Mouse (Mus musculus) E14TG2a.4 (cell line): ENCODE measurements around the gene Fus.

Experiments used
- H3K27me3 ChIP-seq: 2 replicates; pipeline ENCODE4 v1.6.1; 2014; ENCODE audit warnings: low read length, control low read depth; ENCODE audit not compliant: insufficient read depth
- H3K36me3 ChIP-seq: 2 replicates; pipeline ENCODE4 v1.6.1; 2014; ENCODE audit warnings: low read length, control low read depth; ENCODE audit not compliant: insufficient read depth
- H3K4me1 ChIP-seq: replicated peaks from 2 replicates; pipeline ENCODE4 v1.6.1; 2014; ENCODE audit warnings: low read depth, low read length, control low read depth
- H3K4me3 ChIP-seq: replicated peaks from 2 replicates; pipeline ENCODE4 v1.5.1; 2014; ENCODE audit warnings: mild to moderate bottlenecking, low read length
- H3K9me3 ChIP-seq: 2 replicates; pipeline ENCODE4 v1.6.1; 2014; ENCODE audit warnings: low read length, control low read depth
- CTCF ChIP-seq: conservative IDR thresholded peaks from 2 replicates; pipeline ENCODE4 v1.5.1; 2014; ENCODE audit warnings: low read length
- NANOG ChIP-seq: IDR thresholded peaks from 2 replicates; pipeline ENCODE4 v1.6.1; 2014; ENCODE audit warnings: borderline replicate concordance, low read length, mixed read lengths
- POU5F1 ChIP-seq: IDR thresholded peaks from 2 replicates; pipeline ENCODE4 v1.6.1; 2014; ENCODE audit warnings: low read length, borderline replicate concordance

Gene Fus

GRCm38 (mm10) chr7:127967004-127967921 lies at the start of gene Fus:
Gene Fus, plus strand, starts transcription at chr7:127967457.
- no peaks in the 10 kb centered on the region for H3K27me3 ChIP-seq
- H3K4me1 ChIP-seq, result peaks cover 45% of the 10 kb centered on the region
- no peaks in the 10 kb centered on the region for H3K9me3 ChIP-seq
- TF ChIP-seq CTCF (no peak), NANOG (no peak), POU5F1 (no peak)
- peak within 1 kb of the TSS; percentile 99 for H3K4me3 ChIP-seq
- H3K36me3 ChIP-seq, result peaks cover 40% of the 10 kb centered on the region

GRCm38 (mm10) chr7:127918203-127918602 lies 49.1 kb upstream of the Fus start:
- Histone ChIP-seq H3K4me1 (peaks cover 43% of the 10 kb centered on the region), H3K36me3 (peaks cover 81% of the 10 kb centered on the region), H3K27me3 (no peaks in the 10 kb centered on the region), H3K4me3 (no peak overlapping the region), H3K9me3 (peaks cover 37% of the 10 kb centered on the region)
- peak; percentile 67 for TF ChIP-seq CTCF
- no peak for TF ChIP-seq POU5F1

GRCm38 (mm10) chr7:127919290-127919689 lies 48.0 kb upstream of the Fus start:
- Histone ChIP-seq H3K4me1 (peaks cover 38% of the 10 kb centered on the region), H3K9me3 (peaks cover 48% of the 10 kb centered on the region), H3K4me3 (no peak overlapping the region), H3K27me3 (no peaks in the 10 kb centered on the region), H3K36me3 (peaks cover 91% of the 10 kb centered on the region)
- TF ChIP-seq NANOG (no peak), CTCF (peak; percentile 66)

DNA sequence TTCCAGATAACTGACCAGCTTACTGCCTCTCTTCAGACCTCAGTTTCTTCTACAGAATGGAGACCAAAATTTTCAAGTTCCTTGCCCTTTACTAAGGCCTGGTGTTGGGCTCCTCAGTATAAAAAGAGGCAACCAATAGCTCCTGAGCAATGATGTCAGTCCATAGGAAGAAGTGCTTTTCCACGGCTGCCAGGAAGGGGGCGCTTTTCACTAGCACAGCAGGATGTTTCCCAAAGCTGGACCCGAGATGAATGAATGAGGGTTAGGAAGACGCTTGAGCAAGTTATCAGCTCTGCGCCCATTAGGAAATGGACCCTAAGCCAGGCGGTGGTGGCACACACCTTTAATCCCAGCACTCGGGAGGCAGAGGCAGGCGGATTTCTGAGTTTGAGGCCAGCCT lies 45.7 kb upstream of the Fus start:
- H3K4me1 ChIP-seq, result peaks cover 38% of the 10 kb centered on the region
- H3K36me3 ChIP-seq, result peaks cover 92% of the 10 kb centered on the region
- H3K4me3 ChIP-seq, result no peak overlapping the region

DNA sequence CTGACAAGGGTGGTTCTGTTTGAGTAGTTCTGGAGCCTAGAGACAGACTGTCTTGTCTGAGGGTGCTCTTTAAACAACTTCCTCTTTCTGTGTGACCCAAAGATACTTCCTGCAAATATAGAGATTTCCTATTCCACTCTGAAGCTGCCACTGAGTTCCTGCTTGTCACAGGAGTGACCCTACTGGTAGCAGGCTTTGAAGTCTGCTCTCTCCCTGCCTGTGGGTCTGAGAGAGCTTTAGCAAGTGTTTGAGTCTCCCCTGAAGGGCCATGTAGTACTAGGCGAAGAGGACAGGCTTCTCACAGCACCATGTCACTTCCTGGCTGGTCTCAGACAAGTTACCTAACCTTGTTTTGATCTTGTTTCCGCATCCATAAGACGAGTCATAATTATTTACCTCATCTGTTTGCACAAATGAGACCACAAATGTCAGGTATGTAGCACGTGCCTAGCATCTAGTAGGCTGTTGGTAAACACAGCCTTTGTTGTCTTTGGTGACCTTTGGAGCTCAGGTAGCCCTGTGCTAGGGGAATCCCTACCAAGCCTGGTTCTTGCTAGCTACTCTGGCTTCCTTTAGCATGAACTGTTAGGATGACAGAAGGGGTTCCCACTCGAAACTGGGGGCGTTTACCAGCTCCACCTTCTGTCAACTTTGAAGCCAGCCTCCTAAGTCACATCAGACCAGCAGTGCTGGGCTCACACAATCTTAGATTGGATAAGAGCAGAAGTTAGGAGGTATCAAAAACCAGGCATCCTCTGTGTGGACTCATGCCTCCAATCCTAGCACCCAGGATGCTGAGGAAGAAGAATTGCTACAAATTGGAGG lies 44.6 kb upstream of the Fus start:
- no peak for TF ChIP-seq POU5F1
- no peak for TF ChIP-seq CTCF
- TF ChIP-seq NANOG, result no peak
- H3K9me3 ChIP-seq, result peaks cover 60% of the 10 kb centered on the region
- peak overlapping the region; percentile 5 for H3K4me3 ChIP-seq
- peaks cover 92% of the 10 kb centered on the region for H3K36me3 ChIP-seq
- H3K27me3 ChIP-seq, result no peaks in the 10 kb centered on the region
- H3K4me1 ChIP-seq, result peaks cover 33% of the 10 kb centered on the region

More for the DNA sequence above, 45.7 kb upstream of the Fus start:
- no peaks in the 10 kb centered on the region for H3K27me3 ChIP-seq
- peaks cover 56% of the 10 kb centered on the region for H3K9me3 ChIP-seq
- TF ChIP-seq CTCF (no peak), POU5F1 (no peak), NANOG (no peak)

GRCm38 (mm10) chr7:127923714-127924113 lies 43.5 kb upstream of the Fus start:
- TF ChIP-seq CTCF, result no peak
- no peak for TF ChIP-seq NANOG
- no peak for TF ChIP-seq POU5F1
- no peaks in the 10 kb centered on the region for H3K27me3 ChIP-seq
- no peak overlapping the region for H3K4me3 ChIP-seq
- H3K4me1 ChIP-seq, result peaks cover 39% of the 10 kb centered on the region
- peaks cover 62% of the 10 kb centered on the region for H3K9me3 ChIP-seq
- peaks cover 88% of the 10 kb centered on the region for H3K36me3 ChIP-seq

DNA sequence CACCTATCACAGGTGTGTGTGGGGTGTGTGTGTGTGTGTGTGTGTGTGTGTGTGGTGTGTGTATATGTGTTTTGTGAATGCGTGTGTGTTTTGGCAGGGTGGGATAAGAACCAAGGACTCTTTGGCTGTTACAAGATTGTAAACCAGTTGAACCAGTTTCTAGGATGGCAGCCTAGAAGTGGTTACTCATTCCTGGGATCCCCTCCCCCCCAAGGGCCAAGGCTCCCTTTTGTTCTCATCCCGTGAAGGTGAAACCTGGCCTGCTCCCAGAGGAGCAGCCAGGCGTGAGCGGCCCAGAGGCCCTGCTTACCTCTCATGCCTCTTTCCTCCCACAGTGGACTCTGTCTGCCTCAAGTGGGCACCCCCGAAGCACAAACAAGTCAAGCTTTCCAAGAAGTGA lies 42.0 kb upstream of the Fus start:
- H3K36me3 ChIP-seq, result peaks cover 77% of the 10 kb centered on the region
- H3K4me3 ChIP-seq, result no peak overlapping the region
- peaks cover 2% of the 10 kb centered on the region; the same call in 1 of the 2 replicates for H3K27me3 ChIP-seq
- TF ChIP-seq CTCF (no peak), POU5F1 (no peak), NANOG (no peak)
- H3K4me1 ChIP-seq, result peaks cover 50% of the 10 kb centered on the region
- H3K9me3 ChIP-seq, result peaks cover 55% of the 10 kb centered on the region

DNA sequence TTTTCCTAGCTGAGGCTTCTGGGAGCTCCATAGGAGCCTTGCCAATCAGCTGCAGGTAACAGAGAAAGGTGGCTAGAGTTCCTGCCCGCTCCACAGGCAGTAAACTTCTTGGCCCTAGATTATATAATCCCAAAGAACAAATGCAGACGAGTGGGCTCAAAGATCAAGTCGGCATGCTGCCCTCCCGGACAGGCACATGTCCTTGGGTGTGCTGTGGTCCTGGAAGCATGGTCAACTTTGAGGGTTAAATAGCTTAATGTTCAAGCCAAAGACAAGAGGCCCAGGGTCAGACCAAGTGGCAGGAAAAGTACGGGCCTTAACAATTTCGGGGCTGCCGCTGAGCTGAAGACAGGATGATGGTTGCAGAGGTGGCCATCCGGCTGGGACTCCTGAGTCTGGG lies 41.2 kb upstream of the Fus start:
- TF ChIP-seq POU5F1, result no peak
- no peak for TF ChIP-seq NANOG
- TF ChIP-seq CTCF, result no peak
- Histone ChIP-seq H3K36me3 (peaks cover 69% of the 10 kb centered on the region), H3K4me3 (no peak overlapping the region), H3K9me3 (peaks cover 46% of the 10 kb centered on the region), H3K4me1 (peaks cover 58% of the 10 kb centered on the region), H3K27me3 (peaks cover 2% of the 10 kb centered on the region; the same call in 1 of the 2 replicates)
